Mouse (Mus musculus): ENCODE data around the gene Eya2. TPM values are rescaled to one million over a fixed set of nuclear protein-coding genes. Genes with fewer than 3 reads are reported as not detected.

Eya2 gene
- total and polyA plus RNA-seq, 3 experiments: not detected

DNA sequence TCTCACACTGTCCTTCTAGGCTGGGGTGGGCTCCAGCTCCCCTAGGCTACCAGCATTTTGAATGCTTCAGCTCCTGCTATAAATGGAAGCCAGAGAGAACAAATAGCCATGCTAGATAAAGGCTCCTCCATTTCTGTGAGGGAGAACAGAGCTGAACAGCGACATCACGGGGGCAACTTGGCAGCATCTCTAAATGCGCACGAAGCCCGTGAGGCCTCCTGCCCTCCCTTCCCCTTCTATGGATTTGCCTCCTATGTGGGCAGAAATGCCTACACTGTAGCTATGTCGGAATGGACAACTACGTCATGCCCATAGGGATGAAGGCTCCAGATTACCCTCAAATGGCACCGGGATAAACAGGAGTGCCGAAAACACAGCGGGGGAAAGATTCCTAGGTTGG, 222.6 kb downstream of the Eya2 start:
- H3K27ac ChIP-seq (ENCODE audit: control insufficient read depth, low read depth, low read length): no peak overlapping the region
- peaks cover 0 to 14% of the 10 kb centered on the region in 2 experiments; a peak in 2 of 4 replicates for H3K36me3 ChIP-seq (ENCODE audit: control insufficient read depth in 1 of 2, insufficient read depth in 2 of 2, low read length in 2 of 2)
- H3K4me1 ChIP-seq (ENCODE audit: control insufficient read depth in 1 of 2, insufficient read depth in 2 of 2, low read length in 2 of 2): no peaks in the 10 kb centered on the region
- H3K4me3 ChIP-seq (ENCODE audit: control insufficient read depth in 1 of 2, insufficient read depth in 1 of 2, low read depth in 2 of 2, low read length in 2 of 2): no peak overlapping the region
- DNase-seq (ENCODE audit: low read depth, low spot score): no peak
- H3K79me2 ChIP-seq (ENCODE audit: control insufficient read depth, insufficient read depth, low read length, poor library complexity): no peaks in the 10 kb centered on the region
- no peaks in the 10 kb centered on the region for H3K27me3 ChIP-seq (ENCODE audit: control insufficient read depth in 1 of 2, insufficient read depth in 2 of 2, low read length in 2 of 2)
- no peak for TF ChIP-seq MYB (IDR thresholded peaks at IDR 0.05; ENCODE audit: low read depth, low read length)
- TF ChIP-seq CTCF (IDR thresholded peaks at IDR 0.05 in 2 of 3, conservative IDR thresholded peaks at IDR 0.05 in 1 of 3; ENCODE audit: control insufficient read depth in 1 of 3, insufficient read depth in 1 of 3, low read depth in 2 of 3, low read length in 3 of 3, poor library complexity in 1 of 3, severe bottlenecking in 1 of 3): no peak
- TF ChIP-seq MAZ (IDR thresholded peaks at IDR 0.05; ENCODE audit: low read depth, low read length): no peak
- no peak for TF ChIP-seq ETS1 (IDR thresholded peaks at IDR 0.05; ENCODE audit: low read depth, low read length)
- no peak for TF ChIP-seq GABPA (IDR thresholded peaks at IDR 0.05; ENCODE audit: low read depth, low read length)
- H3K9ac ChIP-seq (ENCODE audit: control insufficient read depth, low read depth, low read length, poor library complexity, severe bottlenecking): no peak overlapping the region
- H3K9me3 ChIP-seq (replicated peaks; ENCODE audit: insufficient read depth, low read length): no peaks in the 10 kb centered on the region

DNA sequence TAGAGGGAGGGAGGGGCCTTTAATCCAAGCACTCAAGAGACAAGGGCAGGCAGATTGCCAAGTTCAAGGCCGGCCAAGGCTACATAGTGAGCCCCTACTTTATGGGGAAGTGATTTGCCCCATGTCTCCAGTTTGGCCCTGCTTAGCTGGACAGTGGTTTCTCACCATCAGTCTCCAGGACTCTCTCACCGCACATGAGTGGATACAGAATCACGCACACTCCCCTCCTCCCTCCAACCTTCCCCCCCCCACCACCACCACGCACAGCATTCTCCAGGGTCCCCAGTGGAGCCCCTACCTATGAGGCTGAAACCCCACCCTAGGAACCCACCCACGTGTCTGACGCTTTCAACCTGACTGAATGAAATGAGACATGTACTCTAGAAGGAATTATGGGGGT, 223.7 kb downstream of the Eya2 start:
- Histone ChIP-seq H3K4me1 (ENCODE audit: control insufficient read depth in 1 of 2, insufficient read depth in 2 of 2, low read length in 2 of 2) (no peaks in the 10 kb centered on the region), H3K27ac (ENCODE audit: control insufficient read depth, low read depth, low read length) (no peak overlapping the region), H3K9me3 (replicated peaks; ENCODE audit: insufficient read depth, low read length) (no peaks in the 10 kb centered on the region), H3K9ac (ENCODE audit: control insufficient read depth, low read depth, low read length, poor library complexity, severe bottlenecking) (no peak overlapping the region), H3K4me3 (ENCODE audit: control insufficient read depth in 1 of 2, insufficient read depth in 1 of 2, low read depth in 2 of 2, low read length in 2 of 2) (no peak overlapping the region), H3K79me2 (ENCODE audit: control insufficient read depth, insufficient read depth, low read length, poor library complexity) (no peaks in the 10 kb centered on the region), H3K36me3 (ENCODE audit: control insufficient read depth in 1 of 2, insufficient read depth in 2 of 2, low read length in 2 of 2) (peaks cover 0 to 17% of the 10 kb centered on the region in 2 experiments; a peak in 2 of 4 replicates), H3K27me3 (ENCODE audit: control insufficient read depth in 1 of 2, insufficient read depth in 2 of 2, low read length in 2 of 2) (no peaks in the 10 kb centered on the region)
- TF ChIP-seq EP300 (IDR thresholded peaks at IDR 0.05; ENCODE audit: low read depth in 1 of 2, low read length in 2 of 2) (no peak), UBTF (IDR thresholded peaks at IDR 0.05; ENCODE audit: borderline replicate concordance, insufficient read depth, low read depth, low read length) (no peak)
- DNase-seq (ENCODE audit: low read depth, low spot score): no peak

DNA sequence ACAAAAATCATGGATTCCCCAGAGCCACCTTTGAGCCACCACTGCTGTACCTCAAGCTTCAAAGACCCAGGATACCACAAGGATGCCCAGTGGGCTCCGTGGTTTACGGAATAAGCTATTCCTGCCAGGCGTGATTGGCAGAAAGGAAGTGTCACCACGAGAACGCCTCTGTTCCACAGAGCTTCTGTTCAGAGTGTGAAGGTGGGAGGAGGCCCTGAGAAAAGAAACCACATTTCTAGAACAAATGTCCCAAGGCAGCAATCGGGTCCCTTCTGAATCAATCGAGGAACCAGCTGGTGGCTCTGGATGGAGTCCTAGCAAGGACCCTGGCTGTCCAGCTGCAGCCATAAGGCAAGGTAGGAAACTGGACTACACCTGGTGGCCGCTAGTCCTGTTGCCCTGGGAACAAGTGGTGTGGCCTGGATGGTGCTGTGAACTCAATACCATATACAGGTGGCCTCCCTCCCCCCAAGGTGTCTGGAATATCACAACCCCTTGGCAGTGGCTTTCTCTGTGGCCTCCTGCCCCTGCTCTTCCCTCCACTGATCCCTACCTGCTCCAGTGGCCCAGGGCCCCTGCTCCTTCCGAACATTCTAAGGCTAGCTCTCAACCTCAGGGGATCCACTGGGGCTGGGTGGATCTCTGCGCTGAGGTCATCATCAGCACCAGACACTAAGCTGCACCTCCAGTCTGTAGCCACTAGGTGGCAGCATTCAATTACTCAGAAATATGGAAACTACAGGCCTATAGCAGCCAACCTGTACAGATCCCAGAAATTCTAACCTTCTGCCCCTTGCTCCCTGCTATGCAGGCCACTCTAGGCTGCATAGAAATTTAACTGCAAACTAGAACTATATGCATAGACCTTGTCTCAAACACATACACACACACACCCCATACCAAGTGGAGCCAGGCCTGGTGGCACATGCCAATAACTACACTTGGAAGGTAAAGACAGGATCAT, 224.4 kb downstream of the Eya2 start:
- peak; percentile 68 for DNase-seq (ENCODE audit: low read depth, low spot score)
- Histone ChIP-seq H3K36me3 (ENCODE audit: control insufficient read depth in 1 of 2, insufficient read depth in 2 of 2, low read length in 2 of 2) (peaks cover 0 to 18% of the 10 kb centered on the region in 2 experiments; a peak in 2 of 4 replicates), H3K4me1 (ENCODE audit: control insufficient read depth in 1 of 2, insufficient read depth in 2 of 2, low read length in 2 of 2) (no peaks in the 10 kb centered on the region), H3K9me3 (replicated peaks; ENCODE audit: insufficient read depth, low read length) (no peaks in the 10 kb centered on the region), H3K27me3 (ENCODE audit: control insufficient read depth in 1 of 2, insufficient read depth in 2 of 2, low read length in 2 of 2) (no peaks in the 10 kb centered on the region), H3K4me3 (ENCODE audit: control insufficient read depth in 1 of 2, insufficient read depth in 1 of 2, low read depth in 2 of 2, low read length in 2 of 2) (no peak overlapping the region), H3K27ac (ENCODE audit: control insufficient read depth, low read depth, low read length) (no peak overlapping the region), H3K79me2 (ENCODE audit: control insufficient read depth, insufficient read depth, low read length, poor library complexity) (no peaks in the 10 kb centered on the region), H3K9ac (ENCODE audit: control insufficient read depth, low read depth, low read length, poor library complexity, severe bottlenecking) (no peak overlapping the region)
- TF ChIP-seq CTCF (IDR thresholded peaks at IDR 0.05 in 2 of 3, conservative IDR thresholded peaks at IDR 0.05 in 1 of 3; ENCODE audit: control insufficient read depth in 1 of 3, insufficient read depth in 1 of 3, low read depth in 2 of 3, low read length in 3 of 3, poor library complexity in 1 of 3, severe bottlenecking in 1 of 3) (peak; percentile 76 to 90 (median 87)), SMC3 (IDR thresholded peaks at IDR 0.05; ENCODE audit: low read depth, low read length) (peak; percentile 84), GATA1 (IDR thresholded peaks at IDR 0.05; ENCODE audit: low read depth, low read length) (no peak), KAT2A (conservative IDR thresholded peaks at IDR 0.05; ENCODE audit: low read depth, low read length) (no peak), CHD2 (IDR thresholded peaks at IDR 0.05; ENCODE audit: low read length) (no peak), HCFC1 (IDR thresholded peaks at IDR 0.05; ENCODE audit: low read depth, low read length) (no peak), ZKSCAN1 (IDR thresholded peaks at IDR 0.05; ENCODE audit: low read depth, low read length) (no peak), SIN3A (IDR thresholded peaks at IDR 0.05; ENCODE audit: low read length) (no peak), RAD21 (IDR thresholded peaks at IDR 0.05; ENCODE audit: low read depth, low read length) (peak; percentile 82), TBP (IDR thresholded peaks at IDR 0.05; ENCODE audit: low read depth, low read length) (no peak), E2F4 (IDR thresholded peaks at IDR 0.05; ENCODE audit: borderline replicate concordance, low read depth, low read length) (no peak), MXI1 (IDR thresholded peaks at IDR 0.05; ENCODE audit: low read depth, low read length) (no peak), MAZ (IDR thresholded peaks at IDR 0.05; ENCODE audit: low read depth, low read length) (no peak), ZC3H11A (IDR thresholded peaks at IDR 0.05; ENCODE audit: low read depth, low read length) (peak; percentile 67), ELF1 (IDR thresholded peaks at IDR 0.05; ENCODE audit: low read depth, low read length) (no peak), USF1 (IDR thresholded peaks at IDR 0.05; ENCODE audit: low read depth, low read length) (0 out of 2 replicates have a peak, but pooled peaks have one; percentile 24)
